Mouse (Mus musculus) ES-E14 (cell line): Measurements from ENCODE around the gene Hagh. TPM values are rescaled to one million over a fixed set of nuclear protein-coding genes. Genes with fewer than 3 reads are reported as not detected.

Experiments
- DNase-seq: peaks from one replicate; pipeline ENCODE4 v3.0.0-alpha.2; 2013; ENCODE audit warnings: low read depth, low spot score
- H3K27ac ChIP-seq: 2 replicates; pipeline ENCODE4 v1.5.1; 2012; ENCODE audit warnings: low read depth, mild to moderate bottlenecking, low read length, moderate library complexity, mixed read lengths; ENCODE audit not compliant: poor library complexity, insufficient read depth, severe bottlenecking
- H3K36me3 ChIP-seq: 2 replicates; pipeline ENCODE4 v1.6.1; 2012; ENCODE audit warnings: mild to moderate bottlenecking, low read length, moderate library complexity, mixed read lengths; ENCODE audit not compliant: control insufficient read depth, poor library complexity, insufficient read depth, severe bottlenecking
- H3K4me1 ChIP-seq, 2 experiments: fragments of 150-350 bp in 1 of 2; sonication (generic) in 1 of 2; 2 replicates each; pipeline ENCODE4 v1.6.1; 2012; ENCODE audit warnings: low read length in 2 of 2, mild to moderate bottlenecking in 1 of 2, mixed read lengths in 1 of 2; ENCODE audit not compliant: control insufficient read depth in 2 of 2, insufficient read depth in 2 of 2, poor library complexity in 1 of 2
- H3K4me3 ChIP-seq, 2 experiments: fragments of 150-350 bp in 1 of 2; sonication (generic) in 1 of 2; 2 replicates each; pipeline ENCODE4 v1.5.1; 2012; ENCODE audit warnings: low read length in 2 of 2, low read depth in 1 of 2, mild to moderate bottlenecking in 1 of 2, mixed read lengths in 1 of 2; ENCODE audit not compliant: insufficient read depth in 1 of 2, poor library complexity in 1 of 2, severe bottlenecking in 1 of 2
- H3K9ac ChIP-seq: 2 replicates; pipeline ENCODE4 v1.6.1; 2012; ENCODE audit warnings: low read depth, mild to moderate bottlenecking, low read length, mixed read lengths; ENCODE audit not compliant: poor library complexity, insufficient read depth, severe bottlenecking
- H3K9me3 ChIP-seq: fragments of 150-350 bp; sonication (generic); 2 replicates; pipeline ENCODE4 v1.6.1; 2012; ENCODE audit warnings: low read depth, mild to moderate bottlenecking, low read length; ENCODE audit not compliant: control insufficient read depth, insufficient read depth
- CHD2 ChIP-seq: IDR thresholded peaks from 2 replicates; pipeline ENCODE4 v1.6.1; 2014; ENCODE audit warnings: mild to moderate bottlenecking, low read depth, low read length, inconsistent platforms
- HCFC1 ChIP-seq: IDR thresholded peaks from 2 replicates; pipeline ENCODE4 v1.6.1; 2012; ENCODE audit warnings: low read length, inconsistent platforms, borderline replicate concordance; ENCODE audit not compliant: insufficient read depth
- MAFK ChIP-seq: IDR thresholded peaks from 2 replicates; pipeline ENCODE4 v1.6.1; 2014; ENCODE audit warnings: mild to moderate bottlenecking, low read depth, low read length, inconsistent platforms; ENCODE audit not compliant: insufficient read depth
- ZC3H11A ChIP-seq: IDR thresholded peaks from 2 replicates; pipeline ENCODE4 v1.6.1; 2012; ENCODE audit warnings: low read depth, mild to moderate bottlenecking, inconsistent platforms, low read length, borderline replicate concordance
- ZNF384 ChIP-seq: IDR thresholded peaks from 2 replicates; pipeline ENCODE4 v1.6.1; 2012; ENCODE audit warnings: low read depth, low read length, inconsistent platforms
- in situ Hi-C, 2 experiments: fragments of 600-800 bp; cut with MboI; formaldehyde crosslinking; loops; one replicate each; pipeline ENCODE4 v1.15.1; 2025; ENCODE audit warnings: low sequenced_read_pairs in 2 of 2, inconsistent platforms in 1 of 2; ENCODE audit not compliant: unreplicated experiment in 2 of 2
- total RNA-seq: library from RNA; depleted of rRNA; stranded (reverse); fragments of 300-350 nt; gene quantifications from 2 replicates; pipeline ENCODE4 v1.2.3, GENCODE M21; 2012

Gene Hagh
- total RNA-seq, 1 experiment, result 37.3 TPM

DNA sequence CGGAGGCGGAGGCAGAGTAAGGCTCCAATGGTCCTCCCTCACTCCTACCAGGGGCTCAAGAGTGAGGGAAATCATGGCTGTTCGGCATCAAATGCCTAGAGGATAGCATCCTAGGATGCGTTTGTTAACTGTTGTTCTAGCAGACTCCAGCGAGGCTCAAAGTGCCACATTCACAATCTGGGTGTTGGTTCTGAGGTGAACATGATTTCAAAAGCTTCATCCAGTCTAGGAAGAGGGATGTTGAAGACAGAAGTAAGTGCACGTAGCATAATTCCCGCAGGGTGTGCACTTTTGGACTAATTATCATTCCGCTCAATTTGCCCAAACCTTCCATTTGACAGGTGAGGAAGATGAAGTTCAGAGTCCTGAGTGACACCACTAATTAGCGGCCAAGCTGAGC, 41.7 kb upstream of the Hagh start:
- Histone ChIP-seq H3K4me1 (peaks cover 0 to 3% of the 10 kb centered on the region in 2 experiments; a peak in 3 of 4 replicates), H3K36me3 (no peaks in the 10 kb centered on the region), H3K4me3 (no peak overlapping the region), H3K27ac (no peak overlapping the region), H3K9ac (no peak overlapping the region), H3K9me3 (no peaks in the 10 kb centered on the region)
- TF ChIP-seq ZC3H11A, result no peak
- TF ChIP-seq ZNF384, result no peak
- TF ChIP-seq HCFC1, result no peak
- TF ChIP-seq MAFK, result no peak
- TF ChIP-seq CHD2, result no peak
- no peak for DNase-seq
- in situ Hi-C loops, result no loop called here

DNA sequence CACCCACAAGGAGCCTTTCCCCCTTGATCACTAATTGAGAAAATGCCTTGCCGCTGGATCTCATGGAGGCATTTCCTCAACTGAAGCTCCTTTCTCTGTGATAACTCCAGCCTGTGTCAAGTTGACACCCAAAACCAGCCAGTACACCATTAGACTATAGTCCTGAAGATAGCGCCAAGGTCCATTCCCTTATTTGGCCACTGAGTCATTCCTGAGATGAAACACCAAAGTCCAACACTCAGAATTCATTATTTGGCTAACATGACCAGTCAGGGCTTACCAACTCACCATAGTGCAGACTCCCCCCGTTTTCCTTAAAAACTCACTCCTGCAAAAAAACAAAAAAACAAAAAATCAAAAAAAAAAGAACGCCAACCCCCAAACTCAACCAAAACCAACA, 40.5 kb upstream of the Hagh start:
- H3K9me3 ChIP-seq, result no peaks in the 10 kb centered on the region
- TF ChIP-seq MAFK (no peak), ZC3H11A (no peak), CHD2 (no peak), ZNF384 (no peak), HCFC1 (no peak)
- H3K36me3 ChIP-seq, result no peaks in the 10 kb centered on the region
- no peak overlapping the region for H3K9ac ChIP-seq
- H3K4me1 ChIP-seq, result peaks cover under 1 to 2% of the 10 kb centered on the region in 2 experiments; a peak in 1 of 4 replicates
- no peak overlapping the region for H3K27ac ChIP-seq
- in situ Hi-C loops, result no loop called here
- no peak for DNase-seq
- H3K4me3 ChIP-seq, result no peak overlapping the region

DNA sequence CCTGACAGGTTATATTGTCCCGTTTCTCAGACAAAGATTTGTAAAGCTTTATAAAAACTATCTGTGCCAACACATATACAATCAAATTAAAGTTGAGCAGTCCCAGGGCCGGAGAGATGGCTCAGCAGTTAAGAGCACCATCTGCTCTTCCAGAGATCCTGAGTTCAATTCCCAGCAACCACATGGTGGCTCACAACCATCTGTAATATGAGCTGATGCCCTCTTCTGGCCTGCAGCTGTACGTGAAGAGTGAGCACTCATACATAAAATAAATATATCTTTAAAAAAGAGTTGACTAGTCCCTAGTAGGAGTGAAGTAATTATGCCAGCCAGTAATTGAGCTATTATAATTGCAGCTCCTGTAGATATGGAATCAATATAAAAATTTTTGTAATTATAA, 39.4 kb upstream of the Hagh start:
- no peak for DNase-seq
- TF ChIP-seq ZNF384 (no peak), MAFK (no peak)
- no peak overlapping the region for H3K4me3 ChIP-seq
- in situ Hi-C loops, result no loop called here
- no peaks in the 10 kb centered on the region for H3K36me3 ChIP-seq
- no peak overlapping the region for H3K9ac ChIP-seq
- H3K9me3 ChIP-seq, result no peaks in the 10 kb centered on the region
- H3K27ac ChIP-seq, result no peak overlapping the region
- H3K4me1 ChIP-seq, result peaks cover 0 to 2% of the 10 kb centered on the region in 2 experiments; a peak in 1 of 4 replicates

DNA sequence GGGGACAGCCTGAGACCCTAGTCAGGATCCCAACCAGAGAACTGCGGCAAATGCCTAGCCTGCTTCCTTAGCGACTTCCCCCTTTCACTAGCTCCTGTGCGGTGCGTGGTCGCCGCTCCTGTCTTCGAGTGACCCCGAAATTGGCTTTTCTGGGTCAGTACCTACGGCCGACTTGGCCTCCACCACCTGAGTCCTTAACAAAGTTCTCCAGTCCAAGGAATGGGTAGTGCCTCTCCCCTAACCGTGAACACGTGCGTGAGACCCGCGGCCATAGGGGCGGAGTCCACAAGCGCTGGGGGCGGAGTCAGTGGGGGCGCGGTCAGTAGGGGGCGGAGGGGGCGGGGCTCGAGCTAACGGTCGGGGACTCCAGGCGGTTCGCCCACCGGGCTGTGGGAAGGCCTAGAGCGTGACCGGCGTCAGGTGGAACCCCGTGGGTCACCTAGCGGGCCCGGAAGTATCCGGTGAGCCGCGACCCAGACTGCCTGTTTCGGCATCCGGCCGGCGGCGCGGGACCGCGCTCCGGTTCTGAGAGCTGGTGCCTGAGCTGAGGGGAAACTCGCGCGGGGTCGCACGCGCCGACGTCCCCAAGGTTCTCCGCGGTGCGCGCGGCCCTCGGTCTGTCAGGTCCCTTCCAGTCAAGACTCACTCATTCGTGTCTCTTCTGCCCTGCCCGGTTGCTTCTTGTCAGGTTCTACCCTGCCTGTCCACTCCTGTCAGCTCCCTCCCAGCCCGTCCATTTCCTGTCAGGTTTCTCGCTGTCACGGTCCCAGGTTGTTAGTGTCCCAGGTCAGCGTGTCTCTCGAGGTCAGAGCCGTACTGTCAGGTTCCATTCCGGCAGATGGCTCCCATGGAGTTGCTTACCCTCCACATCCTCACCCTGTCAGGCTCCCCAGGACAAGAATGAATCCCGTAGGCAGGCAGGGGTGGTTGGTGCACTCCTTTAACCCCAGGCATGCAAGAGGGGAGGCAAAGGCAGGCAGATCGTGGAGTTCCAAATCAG, 35.7 kb upstream of the Hagh start, which contains the start of gene Meiob:
Gene Meiob (plus strand): TSS at position 338 of the 1,000 bp plus-strand sequence.
- Histone ChIP-seq H3K9me3 (no peaks in the 10 kb centered on the region), H3K36me3 (no peaks in the 10 kb centered on the region), H3K9ac (peak within 1 kb of the TSS; percentile 72), H3K4me3 (peak within 1 kb of the TSS; percentile 70 to 81), H3K27ac (no peak within 1 kb of the TSS), H3K4me1 (peaks cover 0 to 2% of the 10 kb centered on the region in 2 experiments; a peak in 1 of 4 replicates)
- TF ChIP-seq ZNF384 (no peak), CHD2 (no peak), MAFK (no peak), ZC3H11A (no peak), HCFC1 (peak; percentile 45; the same call in 1 of the 2 replicates)
- DNase-seq, result peak; percentile 72
- in situ Hi-C loops, result no loop called here
